Mouse (Mus musculus) cerebellum, postnatal 14 days (tissue): ENCODE measurements around the gene Nipal3.
A peak's percentile ranks its signal among the peaks of the same experiment; 100 is the strongest.

Experiments
- DNase-seq, 2 experiments: peaks; one replicate each; pipeline ENCODE4 v3.0.0; 2021; ENCODE audit warnings: mixed read lengths in 2 of 2

The Nipal3 gene

DNA sequence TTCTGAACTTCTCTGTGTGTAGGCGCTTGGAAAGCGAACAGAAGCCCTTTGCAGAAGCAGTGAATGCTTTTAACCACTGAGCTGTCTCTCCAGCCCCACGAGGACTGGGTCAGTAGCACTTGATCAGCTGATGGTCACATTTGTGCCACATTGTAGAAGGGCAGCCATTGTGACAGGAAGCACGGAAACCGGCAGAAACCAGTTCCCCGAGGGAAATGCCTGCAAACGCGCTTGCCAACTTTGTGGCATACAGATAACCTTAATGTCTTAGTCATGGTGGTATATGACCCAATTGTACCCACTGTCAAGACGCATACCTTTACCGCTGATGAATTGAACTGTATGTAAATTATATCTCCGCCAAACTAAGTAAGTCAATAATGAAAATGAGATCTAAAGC, 11.0 kb upstream of the Nipal3 start:
- no peak for DNase-seq

- no peak for DNase-seq
These were observed 6.7 kb upstream of the Nipal3 start for GRCm38 (mm10) chr4:135501587-135501986.

- DNase-seq, result no peak
These were observed 5.0 kb upstream of the Nipal3 start for GRCm38 (mm10) chr4:135499831-135500230.

GRCm38 (mm10) chr4:135498136-135498535, 3.3 kb upstream of the Nipal3 start:
- DNase-seq, result no peak

DNA sequence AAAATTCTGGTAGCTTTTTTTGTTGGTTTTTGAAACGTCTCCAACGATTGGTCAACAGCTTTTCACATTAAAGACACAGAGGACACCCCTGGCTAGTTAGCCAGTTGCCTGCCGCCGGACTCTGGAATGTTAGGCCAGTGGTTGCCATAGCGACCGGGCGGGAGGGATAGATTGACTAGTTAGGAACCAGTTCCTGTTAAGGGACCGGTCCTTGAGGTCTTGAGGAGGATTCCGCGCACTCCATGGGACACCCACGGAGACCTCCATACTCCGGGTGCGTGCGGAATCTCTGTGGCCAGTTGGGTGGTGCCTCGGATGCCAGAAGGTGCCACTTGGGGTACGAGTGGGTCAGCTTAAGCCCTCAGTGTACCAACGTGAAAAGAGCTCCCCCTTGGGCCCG, 972 bp upstream of the Nipal3 start:
- peak; percentile 33 to 58 for DNase-seq

DNA sequence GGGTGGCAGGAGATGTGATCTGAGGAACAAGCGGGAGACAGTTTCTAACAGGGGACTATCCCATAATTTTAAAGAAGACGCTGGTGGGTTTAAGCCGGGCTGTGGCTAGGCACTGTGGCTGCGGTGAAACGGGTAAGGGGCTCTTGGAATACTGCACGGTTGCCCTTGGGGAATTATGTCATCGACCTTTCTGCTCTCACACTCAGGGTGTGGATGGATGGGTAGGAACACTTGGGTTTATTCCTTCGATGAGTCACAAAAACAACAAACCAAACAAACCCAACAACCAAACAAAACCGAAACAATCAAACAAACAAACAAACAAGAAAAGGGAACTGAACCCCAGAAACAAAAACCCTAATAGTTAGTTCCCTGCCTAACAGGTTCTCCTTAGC, 556 bp upstream of the Nipal3 start:
- no peak for DNase-seq

DNA sequence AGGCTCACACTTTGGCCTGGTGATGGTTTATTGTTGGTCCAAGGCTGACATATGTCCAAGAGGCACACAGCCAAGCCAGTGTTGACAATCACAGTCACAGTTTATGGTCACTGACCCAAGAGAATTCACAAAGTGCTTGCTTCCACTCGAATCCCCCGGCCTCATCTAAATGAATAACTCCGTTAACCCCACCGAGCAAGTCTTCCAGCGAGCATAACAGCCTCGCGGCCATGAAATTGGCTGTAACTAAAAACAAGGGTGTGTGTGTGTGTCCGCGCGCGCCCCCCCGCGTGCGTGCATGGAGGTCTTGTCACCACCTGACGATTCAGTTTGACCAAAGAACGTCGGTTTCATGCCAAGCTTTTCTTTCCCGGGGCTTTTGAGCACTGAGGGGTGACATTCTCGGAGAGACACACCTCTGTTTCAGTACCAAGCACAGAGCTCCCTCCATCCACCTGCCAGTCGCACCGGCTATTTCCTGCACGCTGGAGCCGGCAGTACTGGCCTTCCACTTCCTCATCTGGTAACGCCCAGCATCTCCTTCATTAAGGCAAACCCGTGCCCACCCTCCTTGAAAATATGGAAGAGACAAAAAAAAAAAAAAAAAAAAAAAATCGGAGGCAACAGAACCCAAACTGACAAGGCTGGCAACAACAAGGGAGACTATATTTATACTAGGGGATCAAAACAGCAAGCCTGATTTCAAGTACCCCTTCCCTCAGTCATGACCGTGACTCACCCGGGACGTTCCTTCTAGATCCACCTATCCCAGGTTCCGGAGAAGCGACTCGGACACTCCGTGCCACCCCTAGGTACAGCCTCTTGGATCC, 932 bp downstream of the Nipal3 start:
- DNase-seq, result peak; percentile 71 to 74

GRCm38 (mm10) chr4:135493271-135493670, 1.6 kb downstream of the Nipal3 start:
- DNase-seq, result peak in 1 of 2 experiments; percentile 29

GRCm38 (mm10) chr4:135489256-135489655, 5.6 kb downstream of the Nipal3 start:
- DNase-seq, result no peak

GRCm38 (mm10) chr4:135486352-135486751, 8.5 kb downstream of the Nipal3 start:
- DNase-seq, result peak; percentile 67 to 78

DNA sequence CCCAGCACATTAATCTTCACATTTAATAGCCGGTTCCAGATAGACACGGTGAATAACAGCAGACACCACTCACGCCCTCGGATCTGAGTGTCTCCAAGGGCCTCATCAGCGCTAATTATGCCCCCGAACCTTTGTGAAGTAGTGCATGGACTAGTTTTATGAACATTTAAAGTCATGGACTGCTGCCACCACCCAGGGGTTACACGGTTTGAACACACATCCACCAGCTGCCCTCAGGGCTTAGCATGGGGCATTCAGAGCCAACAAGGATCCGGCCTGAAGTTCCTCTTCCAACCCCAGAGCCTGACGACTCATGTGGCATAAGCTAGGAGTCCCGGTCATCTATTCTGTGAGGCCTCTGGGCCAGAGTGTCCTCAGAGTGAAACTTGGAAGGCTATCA, 9.8 kb downstream of the Nipal3 start:
- no peak for DNase-seq

DNA sequence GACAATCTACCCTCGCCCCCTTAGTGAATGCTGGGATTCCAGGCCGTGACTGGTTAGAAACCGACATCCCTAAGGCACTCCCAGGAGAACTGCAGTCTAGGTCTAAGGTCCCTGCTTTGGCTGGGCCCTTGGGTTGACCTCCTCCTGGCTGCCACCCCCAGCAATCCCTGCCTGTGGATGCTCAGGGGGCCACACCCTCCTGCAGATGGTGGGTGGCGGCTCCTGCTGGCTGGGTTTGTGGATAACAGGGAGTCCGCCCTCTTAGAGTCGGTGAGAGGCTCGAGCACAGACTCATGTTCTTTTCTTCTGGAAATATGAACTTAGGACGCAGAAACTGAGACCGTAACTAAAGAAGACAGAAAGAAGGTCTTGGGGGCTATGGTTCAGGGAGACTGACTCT, 14.5 kb downstream of the Nipal3 start:
- DNase-seq, result no peak

DNA sequence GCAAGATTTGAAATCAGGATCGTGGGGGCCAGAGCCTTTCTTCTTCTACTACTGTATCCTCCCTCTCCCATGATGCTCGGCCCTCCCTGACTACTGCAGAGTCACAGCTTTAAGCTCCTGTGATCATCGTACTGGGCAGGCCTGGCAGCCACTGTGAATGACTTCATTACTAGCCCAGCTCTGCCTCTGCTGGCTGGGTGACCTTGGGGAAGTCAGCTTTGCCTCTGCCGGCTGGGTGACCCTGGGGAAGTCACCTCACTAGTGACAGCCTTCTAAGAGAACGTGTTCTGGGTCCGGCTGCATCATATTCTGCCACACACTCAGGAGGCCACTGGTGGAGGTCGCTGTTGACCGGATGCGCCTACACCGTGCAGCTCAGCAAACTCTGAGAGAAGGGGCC, 17.0 kb downstream of the Nipal3 start:
- no peak for DNase-seq

- no peak for DNase-seq
These were observed 31.4 kb downstream of the Nipal3 start for GRCm38 (mm10) chr4:135463406-135463805.

DNA sequence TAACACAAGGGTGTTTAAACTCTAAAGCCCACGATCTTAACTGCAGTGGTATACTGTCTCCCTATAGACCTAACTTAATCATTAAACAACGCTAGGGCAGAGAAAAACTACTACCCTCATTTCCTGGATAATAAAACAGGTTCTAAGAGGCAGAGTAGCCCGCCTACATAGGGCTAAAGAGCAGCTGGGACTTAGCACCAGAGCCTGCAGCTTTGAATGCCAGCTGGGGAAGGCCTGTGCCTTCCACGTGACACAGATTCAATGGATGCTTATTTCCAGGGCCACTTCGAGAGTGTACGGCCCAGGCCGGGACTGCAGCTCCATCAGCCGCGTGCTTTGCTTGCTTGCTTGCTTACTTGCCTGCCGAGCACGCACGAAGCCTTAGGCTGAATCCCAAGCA, 41.3 kb downstream of the Nipal3 start:
- DNase-seq, result no peak

DNA sequence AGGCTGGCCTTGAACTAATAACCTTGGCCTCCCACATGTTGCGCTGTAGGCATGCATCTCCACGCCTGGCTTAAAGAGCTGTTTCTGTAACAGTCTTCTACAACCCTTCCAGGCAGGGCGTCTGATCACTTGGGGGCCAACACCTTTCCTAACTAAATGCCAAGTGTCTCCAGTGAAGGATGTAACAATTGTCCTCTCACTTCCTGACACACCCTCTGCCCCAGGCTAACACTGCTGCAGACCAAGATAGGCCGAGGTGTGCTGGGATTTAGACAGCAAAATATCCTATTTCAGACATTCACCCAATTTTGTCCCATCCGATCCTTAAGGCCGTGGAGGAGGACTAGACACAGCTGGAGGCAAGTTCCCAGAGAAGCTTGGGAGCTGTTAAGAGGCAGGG, 41.7 kb downstream of the Nipal3 start:
- DNase-seq, result no peak

- peak in 1 of 2 experiments; percentile 22 for DNase-seq
These were observed 43.4 kb downstream of the Nipal3 start for GRCm38 (mm10) chr4:135451360-135452015.

- no peak for DNase-seq
These were observed 52.4 kb downstream of the Nipal3 start for GRCm38 (mm10) chr4:135442473-135442872.

GRCm38 (mm10) chr4:135439904-135440522, 54.8 kb downstream of the Nipal3 start:
- peak in 1 of 2 experiments; percentile 59 for DNase-seq

DNA sequence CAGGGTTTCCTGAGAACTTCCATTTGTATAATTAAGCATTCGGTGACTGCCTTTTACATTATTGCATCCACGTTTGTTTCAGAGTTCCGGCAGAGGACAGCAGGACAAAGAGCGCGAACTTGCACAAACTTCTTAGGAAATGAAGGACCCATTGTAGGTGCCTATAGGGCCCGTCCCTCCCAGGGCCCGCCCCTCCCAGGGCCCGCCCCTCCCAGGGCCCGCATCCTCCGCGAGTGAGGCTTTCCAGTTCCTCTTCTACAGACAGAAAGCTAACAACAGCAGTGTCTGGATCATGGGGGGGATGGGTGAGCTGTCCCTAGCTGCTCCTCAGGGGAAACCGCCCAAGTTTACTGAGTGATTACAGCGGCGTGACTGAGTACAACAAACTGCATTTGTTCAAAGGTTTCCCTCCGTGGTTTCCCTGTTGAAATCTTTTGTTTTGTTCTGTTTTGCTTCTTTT, 55.6 kb downstream of the Nipal3 start:
- DNase-seq, result no peak

DNA sequence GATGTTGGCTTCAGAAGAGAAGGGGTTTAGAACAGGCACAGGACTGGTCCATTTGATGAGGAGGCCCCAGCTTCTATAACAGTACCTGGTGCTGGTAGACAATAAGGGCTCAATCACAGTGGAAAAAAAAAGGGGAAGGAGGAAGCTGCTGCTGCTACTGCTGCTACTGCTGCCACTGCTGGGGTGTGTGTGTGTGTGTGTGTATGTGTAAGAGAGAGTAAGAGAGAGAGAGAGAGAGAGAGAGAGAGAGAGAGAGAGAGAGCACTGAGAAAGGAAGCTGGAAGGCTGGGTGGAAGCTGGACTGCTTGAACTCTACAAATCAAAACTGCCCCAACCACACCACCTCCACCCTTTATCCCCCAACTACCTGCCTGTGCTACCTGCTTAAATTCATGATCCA, 56.9 kb downstream of the Nipal3 start:
- DNase-seq, result no peak

DNA sequence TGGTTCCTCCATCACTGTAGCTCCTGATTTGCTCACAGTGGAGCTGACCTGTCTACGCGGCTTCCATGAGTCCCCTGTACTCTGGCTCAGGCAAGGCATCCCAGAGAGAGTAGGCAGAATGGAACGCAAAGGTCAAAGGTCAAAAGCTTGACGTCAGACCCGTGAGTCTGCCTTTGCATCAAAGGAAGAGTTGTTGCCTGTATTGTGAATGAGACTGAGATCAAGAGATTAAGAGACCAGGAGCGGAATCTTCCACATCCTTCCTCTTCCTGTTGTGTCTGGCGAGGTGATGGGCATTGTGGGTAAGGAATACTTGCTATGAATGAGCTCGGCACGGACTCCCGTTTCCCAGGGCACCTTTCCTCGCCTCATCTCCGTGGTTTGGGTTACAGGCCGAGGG, 58.5 kb downstream of the Nipal3 start:
- DNase-seq, result no peak

DNA sequence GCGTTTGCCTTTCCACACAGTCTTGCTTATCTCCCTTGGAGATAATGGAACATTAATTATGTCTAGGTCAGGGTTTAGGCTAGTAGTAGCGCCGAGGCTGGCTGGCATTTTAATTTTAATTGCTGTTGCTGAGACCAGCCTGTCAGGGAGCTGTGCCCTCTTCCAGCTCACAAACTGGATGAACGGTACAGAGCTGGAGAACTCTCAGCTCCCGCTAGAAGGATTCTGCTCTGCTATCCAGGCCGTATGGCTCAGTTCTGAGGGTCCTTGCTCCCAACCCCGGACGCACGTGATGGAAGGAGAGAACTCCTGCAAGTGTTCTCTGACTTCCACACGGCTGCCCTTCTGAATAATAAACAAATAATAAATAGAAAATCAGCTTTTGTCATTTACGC, 60.4 kb downstream of the Nipal3 start:
- peak in 1 of 2 experiments; percentile 46 for DNase-seq
